Mouse (Mus musculus) right cerebral cortex, postnatal 4 days (tissue): Measurements from ENCODE around the gene Zfp119b.

Source experiments
- DNase-seq: peaks from one replicate; pipeline ENCODE4 v3.0.0-alpha.2; 2022

The Zfp119b gene

DNA sequence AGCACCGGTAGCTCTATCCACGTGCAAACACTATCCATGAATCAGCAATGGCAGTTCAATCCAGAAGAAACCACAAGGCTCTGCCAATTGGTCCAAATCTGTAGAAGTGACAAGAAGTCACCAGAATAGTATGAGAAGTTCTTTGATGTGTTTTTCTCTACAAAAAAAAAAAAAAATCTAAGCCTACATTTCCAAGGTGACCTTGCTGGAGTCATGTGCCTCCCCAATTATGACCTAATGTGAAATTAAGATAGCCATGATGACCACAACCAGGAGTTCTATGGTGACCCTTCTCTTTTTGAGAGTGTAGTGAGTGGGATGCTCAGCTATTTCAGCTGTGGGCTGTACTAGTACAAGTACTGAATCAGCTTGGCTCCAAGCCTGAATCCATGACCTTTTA is at the start of gene Zfp119b:
Zfp119b (minus strand) TSS at position 101 of the 400 bp plus-strand sequence.
- no peak for DNase-seq

DNA sequence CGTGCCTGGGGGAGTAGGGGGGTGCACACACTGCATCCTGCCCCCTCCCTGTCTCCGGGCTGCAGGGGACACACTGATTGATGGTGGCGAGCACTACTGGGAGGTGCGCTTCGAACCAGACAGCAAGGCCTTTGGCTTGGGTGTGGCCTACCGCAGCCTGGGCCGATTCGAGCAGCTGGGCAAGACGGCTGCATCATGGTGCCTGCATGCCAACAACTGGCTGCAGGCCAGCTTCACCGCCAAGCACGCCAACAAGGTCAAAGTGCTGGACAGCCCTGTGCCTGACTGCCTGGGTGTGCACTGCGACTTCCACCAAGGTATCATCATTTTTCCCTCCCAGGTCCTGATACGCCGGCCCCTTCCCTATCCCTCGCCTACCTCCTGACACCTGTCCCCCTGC is 46.7 kb upstream of the Zfp119b start:
- no peak for DNase-seq

DNA sequence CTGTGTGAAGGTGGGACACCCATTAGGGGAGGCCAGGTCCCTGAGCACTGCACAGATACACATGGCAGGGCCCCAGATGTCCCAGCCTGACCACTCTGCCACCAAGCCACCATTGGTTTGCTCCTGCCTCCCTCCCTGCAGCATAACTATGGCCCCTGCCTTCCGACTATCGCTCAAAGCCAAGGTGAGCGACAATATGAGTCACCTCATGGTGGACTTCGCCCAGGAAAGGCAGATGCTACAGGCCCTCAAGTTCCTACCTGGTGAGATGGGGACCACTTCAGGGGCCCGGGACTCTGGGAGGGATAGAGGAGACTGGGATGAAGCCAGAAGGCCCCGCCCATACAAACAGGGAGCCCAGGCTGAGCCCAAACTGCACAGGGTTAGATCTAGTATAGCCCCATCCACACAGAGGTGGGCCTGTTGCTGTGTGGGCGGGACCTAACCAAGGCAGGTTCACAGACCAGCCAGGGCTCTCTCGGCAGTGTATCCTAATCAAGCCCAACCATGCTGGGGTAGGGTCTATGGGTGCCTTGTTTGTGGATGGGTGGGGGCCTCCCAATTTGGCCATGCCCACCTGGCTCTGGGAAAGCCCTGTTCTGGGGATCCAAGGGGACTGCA is 41.1 kb upstream of the Zfp119b start:
- no peak for DNase-seq

- DNase-seq, result peak; percentile 86
Measured at GRCm38 (mm10) chr17:55986030-55986961, 37.0 kb upstream of the Zfp119b start, which contains the start of gene Fsd1. Fsd1 (plus strand) TSS chr17:55986509.

GRCm38 (mm10) chr17:55977301-55977700 is 28.0 kb upstream of the Zfp119b start:
- DNase-seq, result no peak

DNA sequence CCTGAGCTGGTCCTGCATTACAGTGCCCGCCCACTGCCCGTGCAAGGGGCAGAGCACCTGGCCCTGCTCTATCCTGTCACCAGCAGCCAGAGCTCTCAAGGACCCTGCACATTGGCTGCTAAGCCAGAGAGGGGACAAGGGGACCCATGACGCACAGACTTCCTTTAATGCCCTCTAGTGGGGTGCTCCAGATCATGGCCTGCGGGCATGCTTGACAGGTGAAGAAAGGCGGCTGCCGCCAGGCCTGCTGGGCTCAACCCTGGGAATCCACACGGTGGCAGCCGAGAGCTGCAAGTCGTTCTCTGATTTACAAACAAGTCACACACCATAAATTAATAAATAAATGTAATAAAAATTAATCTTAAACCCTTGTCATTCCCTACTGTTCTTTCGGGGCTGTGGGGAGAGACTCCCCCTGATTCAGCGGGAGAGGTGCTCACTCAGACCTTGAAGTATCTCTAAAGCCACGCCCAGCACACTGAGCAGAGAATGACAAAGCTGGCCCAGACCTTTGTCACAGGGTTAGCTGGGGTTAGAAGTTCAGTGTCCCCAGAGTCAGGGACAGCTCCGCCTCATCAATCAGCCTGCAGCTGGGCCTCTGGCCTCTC is 27.1 kb upstream of the Zfp119b start:
- DNase-seq, result peak; percentile 81

- no peak for DNase-seq
Measured at GRCm38 (mm10) chr17:55971453-55971852, 22.2 kb upstream of the Zfp119b start.

DNA sequence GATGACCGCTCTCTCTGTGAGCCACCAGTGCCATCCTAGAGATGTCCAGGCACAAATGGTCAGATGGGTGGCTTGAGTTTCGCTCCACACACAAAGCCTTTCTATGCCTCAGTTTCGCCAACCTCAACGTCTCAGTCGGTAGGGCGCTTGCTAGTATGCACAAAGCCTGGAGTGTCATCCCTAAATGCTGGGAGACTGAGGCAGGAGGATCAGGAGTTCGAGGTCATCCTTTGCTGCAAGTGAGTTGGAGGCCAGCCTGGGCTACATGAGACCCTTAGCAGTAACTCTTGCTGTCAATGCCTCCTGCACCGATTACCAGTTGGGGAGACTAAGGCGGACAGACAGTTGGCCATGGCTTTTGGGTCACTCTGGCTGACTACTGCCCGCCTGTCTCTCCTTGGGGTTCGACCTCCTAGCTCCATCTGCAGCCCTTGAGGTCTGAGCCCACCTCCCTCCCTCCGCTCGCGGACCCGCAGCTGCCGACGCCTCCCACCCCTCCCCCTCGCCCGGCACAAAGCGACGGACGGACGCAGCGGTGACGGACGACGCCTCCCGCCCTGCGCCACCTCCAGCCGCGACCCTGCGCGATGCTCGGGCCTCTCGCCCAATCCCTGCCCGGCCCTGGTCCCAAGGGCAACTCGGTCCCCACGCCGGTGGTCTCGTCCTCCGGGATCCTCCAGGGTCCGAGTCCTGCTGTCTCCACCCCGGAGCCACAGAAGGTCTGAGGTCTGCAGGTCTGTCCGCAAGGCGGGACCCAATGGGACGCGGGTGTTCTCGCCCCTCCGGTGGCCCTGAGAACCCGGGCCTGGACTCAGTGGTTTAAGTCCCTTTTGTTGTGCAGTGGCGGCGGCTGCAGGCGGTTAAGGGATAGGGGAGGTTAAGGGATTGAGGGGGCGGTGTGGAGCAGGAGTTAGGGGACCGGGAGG is 20.9 kb upstream of the Zfp119b start, which contains the start of gene Shd:
Shd (plus strand) TSS at position 502 of the 926 bp plus-strand sequence.
- DNase-seq, result peak; percentile 71

GRCm38 (mm10) chr17:55969560-55969959 is 20.3 kb upstream of the Zfp119b start:
- DNase-seq, result peak; percentile 74

DNA sequence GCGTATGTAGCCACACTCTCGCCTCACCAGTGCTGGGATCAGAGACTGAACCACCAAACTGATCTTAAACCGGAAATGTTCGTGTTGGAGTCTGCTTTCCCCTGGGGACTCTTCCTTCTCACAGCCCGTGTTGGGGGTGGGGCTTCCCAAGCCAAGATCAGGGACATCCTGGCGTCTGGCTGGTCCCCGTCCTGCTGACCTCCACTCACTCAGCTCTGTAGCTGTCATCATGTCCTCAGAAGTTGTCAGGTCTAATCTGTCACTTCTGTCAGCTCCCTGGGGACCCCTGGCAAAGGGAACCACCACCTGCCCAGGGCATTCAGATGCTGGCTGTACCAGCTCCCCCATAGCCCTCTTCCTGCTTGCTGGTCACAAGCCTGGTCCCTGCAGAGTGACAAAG is 18.9 kb upstream of the Zfp119b start:
- DNase-seq, result no peak

- DNase-seq, result no peak
Measured at GRCm38 (mm10) chr17:55967186-55967585, 17.9 kb upstream of the Zfp119b start.

DNA sequence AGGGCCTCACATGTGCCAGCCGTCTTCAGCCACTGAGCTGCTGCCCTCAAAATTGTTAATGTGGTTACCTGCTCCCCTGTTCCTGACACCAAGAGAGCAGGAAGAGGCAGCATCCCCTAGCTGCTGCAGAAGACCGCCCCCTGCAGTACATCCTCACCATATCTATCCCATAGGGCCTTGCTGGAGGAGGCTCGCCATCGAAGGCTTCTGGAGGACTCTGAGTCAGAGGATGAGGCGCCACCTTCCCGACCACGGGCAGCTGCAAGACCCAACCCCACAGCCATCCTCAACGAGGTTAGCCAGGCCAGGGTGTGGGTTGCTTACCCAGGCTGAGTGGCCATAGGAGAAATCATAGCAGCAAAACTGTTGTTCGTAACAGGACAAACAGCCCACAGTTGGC is 15.7 kb upstream of the Zfp119b start:
- no peak for DNase-seq

DNA sequence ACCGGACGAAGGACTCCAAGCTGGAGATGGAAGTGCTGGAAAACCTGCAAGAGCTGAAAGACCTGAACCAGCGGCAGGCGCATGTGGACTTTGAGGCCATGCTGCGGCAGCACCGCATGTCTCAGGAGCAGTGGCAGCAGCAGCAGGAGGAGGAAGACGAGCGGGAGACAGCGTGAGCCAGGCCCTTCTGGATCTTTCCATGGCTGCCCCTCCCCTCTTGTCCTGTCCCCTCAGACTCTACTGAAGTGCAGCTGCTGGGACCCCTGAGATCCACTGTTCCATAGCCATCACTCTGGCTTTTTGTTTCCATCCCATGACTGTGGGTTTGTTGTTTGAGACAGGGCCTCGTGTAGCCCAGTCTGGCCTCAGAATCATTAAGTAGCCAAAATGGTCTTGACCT is 15.2 kb upstream of the Zfp119b start:
- no peak for DNase-seq

DNA sequence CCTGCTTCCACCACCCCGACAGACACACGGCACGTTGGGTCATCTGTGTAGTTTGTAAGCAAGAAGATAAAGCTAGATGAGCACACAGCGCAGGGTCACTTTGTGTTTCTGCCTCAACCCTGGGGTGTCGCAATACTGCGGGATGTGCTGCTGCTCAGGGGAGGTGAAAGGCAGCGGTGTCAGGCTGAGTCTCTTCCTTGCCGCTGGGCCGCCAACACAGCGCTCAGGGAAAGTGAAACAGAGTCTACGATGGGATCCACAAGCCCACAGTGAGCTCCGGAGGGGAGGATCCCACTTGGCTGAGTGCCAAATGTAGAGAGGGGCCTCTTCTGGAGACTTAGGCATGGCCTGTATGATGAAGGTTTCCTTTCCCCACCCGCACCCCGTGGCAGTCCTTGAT is 13.9 kb upstream of the Zfp119b start:
- no peak for DNase-seq

DNA sequence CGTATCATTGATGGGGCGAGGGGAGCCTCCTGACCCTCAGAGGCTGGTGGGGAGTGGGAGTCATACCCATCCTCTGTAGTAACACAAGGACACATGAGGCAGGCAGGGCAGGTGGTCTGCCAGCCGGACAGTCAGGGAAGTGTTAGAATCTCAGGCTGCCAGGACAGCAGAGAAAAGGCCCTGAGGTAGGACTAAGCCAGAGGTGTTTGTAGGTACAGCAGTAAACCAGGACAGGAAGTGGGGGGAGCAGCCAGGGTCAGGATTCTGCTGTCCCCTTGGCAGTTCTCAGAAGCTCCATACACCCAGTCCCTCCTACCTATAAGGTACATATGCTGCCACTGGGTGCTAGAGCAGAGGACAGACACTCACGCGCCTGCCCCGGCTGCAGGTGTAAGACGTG is 12.3 kb upstream of the Zfp119b start:
- no peak for DNase-seq

DNA sequence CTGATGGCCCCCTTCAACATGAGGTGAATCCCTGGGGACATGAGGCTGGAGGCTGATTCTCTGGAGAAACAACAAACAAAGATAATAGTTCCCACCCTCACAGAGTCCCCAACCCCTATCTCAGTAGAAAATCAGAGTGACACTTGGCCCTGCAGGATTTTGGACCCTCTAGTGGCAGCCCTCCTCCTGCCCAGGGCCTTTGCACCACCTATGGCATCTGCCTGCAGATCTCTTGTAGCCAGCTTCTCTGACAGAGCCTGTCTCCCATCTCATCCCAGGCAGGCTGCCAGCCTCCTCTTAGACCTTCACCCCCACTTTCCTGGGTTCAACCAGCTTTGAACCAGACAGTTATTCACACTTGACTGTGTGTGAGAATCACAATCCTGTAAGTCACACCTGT is 11.5 kb upstream of the Zfp119b start:
- no peak for DNase-seq

DNA sequence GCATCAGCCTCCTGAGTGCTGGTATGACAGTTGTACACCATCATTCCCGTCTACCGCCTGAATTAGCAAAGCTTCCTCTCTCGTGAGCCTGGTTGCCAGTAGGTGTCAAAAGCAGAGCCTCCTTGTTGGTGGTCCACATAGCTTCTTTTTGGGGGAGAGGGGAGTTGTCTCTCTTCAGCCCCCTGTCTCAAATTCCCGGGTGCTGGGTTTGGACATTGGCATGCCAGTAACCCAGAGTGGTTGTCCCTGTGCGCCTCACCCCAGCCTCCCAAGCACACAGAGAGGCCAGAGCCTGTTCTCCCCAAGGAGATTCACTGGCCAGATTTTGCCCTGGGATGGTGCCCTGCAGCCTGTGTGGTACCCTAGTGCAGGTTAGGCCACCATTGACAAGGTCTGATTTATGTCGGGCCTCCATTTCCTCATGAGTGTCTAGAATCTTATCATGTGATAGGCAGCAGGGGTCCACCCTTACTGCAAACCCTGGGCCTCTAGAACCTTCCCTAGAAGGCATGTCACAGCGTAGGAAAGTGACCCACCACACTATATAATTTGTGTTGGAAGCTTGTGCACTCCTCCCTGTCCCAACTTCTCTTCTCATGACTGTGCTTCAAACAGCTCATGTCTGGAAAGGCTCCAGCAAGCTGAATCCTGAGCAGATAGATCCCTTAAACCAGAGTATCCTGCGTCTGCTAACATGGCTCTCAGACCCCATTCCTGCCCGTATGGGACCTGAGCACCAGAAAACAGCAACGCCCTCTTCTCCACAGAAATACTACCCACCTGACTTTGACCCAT is 10.8 kb upstream of the Zfp119b start:
- no peak for DNase-seq

- DNase-seq, result peak; percentile 84
Measured at GRCm38 (mm10) chr17:55958918-55959728, 9.8 kb upstream of the Zfp119b start, which contains the start of gene Yju2. Yju2 (plus strand) TSS chr17:55959099.

GRCm38 (mm10) chr17:55958584-55958886 is 9.2 kb upstream of the Zfp119b start:
- no peak for DNase-seq

- no peak for DNase-seq
Measured at GRCm38 (mm10) chr17:55957726-55958583, 8.7 kb upstream of the Zfp119b start.
